Mouse (Mus musculus): ENCODE results near the gene Dgkg.

DNA sequence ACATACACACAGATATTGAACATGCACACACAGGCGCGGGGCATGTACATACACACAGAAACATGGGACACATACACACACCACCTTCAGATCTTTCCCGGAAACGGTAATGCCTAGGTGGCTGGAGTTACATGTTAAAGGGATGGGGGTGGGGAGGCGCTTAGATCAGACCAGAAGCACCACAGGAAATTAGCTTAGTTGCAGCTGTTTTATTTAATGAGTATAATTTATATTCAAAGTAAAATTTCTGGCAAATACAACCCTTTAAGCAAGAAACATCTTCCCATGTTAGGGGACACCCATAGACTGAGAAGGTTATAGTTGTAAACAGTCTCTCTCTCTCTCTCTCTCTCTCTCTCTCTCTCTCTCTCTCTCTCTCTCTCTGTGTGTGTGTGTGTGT lies 1.8 kb downstream of the Dgkg start:
- TF ChIP-seq POLR2A (IDR thresholded peaks at IDR 0.05; ENCODE audit: low read depth, low read length) (no peak), CTCF (IDR thresholded peaks at IDR 0.05; ENCODE audit: extremely low read depth, insufficient read depth, insufficient read length, insufficient replicate concordance) (no peak)

Measured in spleen, adult 2 months (tissue).